Mouse (Mus musculus): Measurements from ENCODE around the gene Nrxn2.

Nrxn2 gene

GRCm38 (mm10) chr19:6494504-6495170 lies 76.1 kb downstream of the Nrxn2 start:
- DNase-seq (ENCODE audit: low read depth) = no peak

GRCm38 (mm10) chr19:6495714-6496113 lies 77.2 kb downstream of the Nrxn2 start:
- DNase-seq (ENCODE audit: low read depth) = no peak

DNA sequence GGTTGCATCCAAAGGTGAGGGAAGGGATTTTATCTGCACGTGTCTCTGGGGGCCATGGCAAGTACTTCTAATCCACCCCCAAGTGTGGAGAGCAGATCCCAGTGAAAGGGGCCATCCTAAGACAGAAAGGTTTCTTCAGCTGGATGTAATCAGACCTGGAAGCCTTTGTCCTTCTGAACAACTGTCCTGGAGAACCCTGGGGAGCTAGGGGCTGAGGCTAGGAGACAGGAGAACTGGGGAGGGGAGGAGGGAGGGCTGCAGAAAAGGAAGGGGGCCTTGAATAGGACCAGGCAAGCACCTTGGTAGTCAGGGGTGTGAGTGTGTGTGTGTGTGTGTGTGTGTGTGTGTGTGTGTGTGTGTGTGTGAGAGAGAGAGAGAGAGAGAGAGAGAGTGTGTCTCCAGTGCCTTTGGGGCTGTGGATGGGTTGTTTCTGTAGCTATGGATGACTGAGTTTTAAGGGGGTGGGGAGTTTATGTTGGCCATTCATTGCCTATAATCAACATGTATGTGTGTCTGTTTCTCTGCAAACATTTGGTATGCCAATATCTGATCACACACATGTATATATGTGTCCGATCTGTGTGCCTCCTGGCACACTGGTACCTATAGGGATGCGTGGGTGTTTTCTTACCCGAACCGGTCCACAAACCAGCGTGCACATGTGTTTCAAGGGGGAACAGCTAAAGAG lies 78.1 kb downstream of the Nrxn2 start:
- DNase-seq (ENCODE audit: low read depth) = no peak

DNA sequence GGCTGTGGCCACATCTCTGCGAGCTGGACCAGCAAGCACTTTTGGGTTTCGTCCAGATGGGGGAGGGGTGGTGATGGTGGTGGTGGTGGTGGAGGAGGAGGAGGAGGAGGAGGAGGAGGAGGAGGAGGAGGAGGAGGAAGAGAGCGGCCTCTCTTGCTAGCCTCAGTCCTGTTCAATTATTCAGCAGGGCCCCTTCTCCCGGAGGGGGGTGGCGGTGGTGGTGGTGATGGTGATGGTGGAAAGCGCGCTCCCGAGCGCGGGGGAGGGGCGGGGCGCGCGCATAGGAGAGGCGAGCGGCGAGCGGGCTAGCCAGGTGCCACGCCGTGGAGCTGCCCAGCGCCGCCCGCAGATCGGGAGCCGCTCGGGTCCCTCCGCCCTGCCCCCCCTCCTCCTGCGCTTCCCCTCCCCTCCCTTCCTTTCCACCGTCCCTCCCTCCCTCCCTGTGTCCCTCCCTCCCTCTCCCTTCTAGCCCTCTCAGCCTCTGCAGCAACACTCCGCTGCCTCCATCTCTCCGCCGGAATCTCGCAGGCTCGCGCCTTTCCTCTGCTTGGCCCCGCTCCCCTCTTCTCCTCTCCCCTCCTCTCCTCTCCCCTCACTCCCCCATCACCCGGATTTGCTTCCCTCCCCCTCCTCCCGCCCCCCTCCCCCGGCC lies 78.7 kb downstream of the Nrxn2 start:
- no peak for DNase-seq (ENCODE audit: low read depth)

DNA sequence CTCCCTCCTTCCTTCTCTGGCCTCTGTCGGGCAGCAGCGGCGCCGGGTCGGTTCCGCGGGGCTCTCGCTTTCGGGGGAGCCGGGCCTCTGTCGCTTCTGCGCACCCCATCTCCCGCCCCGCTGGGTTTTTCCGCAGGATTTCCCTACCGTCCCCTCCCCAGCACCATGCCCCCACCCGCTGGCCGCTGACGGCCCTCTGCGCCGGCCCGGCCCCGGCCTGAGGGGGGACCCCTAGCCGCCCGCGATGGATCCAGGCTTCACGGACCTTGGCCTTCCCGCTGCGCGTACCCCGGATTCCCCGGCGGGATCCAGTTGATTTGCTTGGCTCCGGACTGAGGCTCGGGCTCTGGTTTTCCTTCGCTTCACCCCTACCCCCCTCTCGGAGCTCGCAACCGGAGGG lies 79.3 kb downstream of the Nrxn2 start:
- no peak for DNase-seq (ENCODE audit: low read depth)

GRCm38 (mm10) chr19:6498350-6499131 lies 80.0 kb downstream of the Nrxn2 start:
- no peak for DNase-seq (ENCODE audit: low read depth)

DNA sequence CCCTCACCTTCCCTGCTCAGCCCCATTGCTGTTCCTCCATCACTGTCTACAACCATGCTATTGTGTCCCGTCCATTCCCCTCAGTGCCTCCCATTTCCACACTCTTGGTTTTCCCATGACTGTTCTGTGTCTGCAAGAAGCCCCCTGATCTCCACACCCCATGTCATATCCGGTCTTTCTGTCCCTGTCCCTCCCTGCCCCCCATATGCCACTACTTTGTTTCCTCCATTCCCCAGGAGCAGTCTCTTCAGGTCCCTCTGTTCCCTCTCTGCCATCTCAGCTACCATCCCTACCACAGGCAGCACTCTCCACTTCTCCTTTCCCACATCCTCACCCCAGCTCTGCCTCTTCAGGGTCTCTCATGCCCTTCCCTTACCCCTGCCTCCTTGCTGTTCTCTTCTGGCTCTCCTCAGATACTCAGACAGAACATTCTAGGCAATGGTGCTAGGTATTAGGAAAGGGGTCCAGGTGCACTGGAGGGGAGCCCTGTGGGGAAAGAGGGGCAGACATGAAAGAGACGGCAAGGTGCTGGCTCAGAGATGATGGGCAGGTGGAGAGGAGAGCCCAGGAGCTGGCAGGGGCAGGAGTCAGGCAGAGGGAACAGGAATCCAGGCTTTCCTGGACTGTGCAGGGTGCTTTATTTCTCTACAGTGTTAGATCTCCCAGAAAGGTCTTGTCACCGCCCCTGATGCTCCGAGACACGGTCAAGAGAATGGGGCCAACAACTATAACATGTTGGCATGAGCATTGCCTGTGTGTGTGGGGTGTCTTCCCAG lies 81.5 kb downstream of the Nrxn2 start:
- DNase-seq (ENCODE audit: low read depth) = no peak

GRCm38 (mm10) chr19:6500636-6501025 lies 82.1 kb downstream of the Nrxn2 start:
- no peak for DNase-seq (ENCODE audit: low read depth)

- DNase-seq (ENCODE audit: low read depth) = no peak
Observed at GRCm38 (mm10) chr19:6502035-6502541, 83.6 kb downstream of the Nrxn2 start.

- DNase-seq (ENCODE audit: low read depth) = no peak
Observed at GRCm38 (mm10) chr19:6502543-6503319, 84.2 kb downstream of the Nrxn2 start.

DNA sequence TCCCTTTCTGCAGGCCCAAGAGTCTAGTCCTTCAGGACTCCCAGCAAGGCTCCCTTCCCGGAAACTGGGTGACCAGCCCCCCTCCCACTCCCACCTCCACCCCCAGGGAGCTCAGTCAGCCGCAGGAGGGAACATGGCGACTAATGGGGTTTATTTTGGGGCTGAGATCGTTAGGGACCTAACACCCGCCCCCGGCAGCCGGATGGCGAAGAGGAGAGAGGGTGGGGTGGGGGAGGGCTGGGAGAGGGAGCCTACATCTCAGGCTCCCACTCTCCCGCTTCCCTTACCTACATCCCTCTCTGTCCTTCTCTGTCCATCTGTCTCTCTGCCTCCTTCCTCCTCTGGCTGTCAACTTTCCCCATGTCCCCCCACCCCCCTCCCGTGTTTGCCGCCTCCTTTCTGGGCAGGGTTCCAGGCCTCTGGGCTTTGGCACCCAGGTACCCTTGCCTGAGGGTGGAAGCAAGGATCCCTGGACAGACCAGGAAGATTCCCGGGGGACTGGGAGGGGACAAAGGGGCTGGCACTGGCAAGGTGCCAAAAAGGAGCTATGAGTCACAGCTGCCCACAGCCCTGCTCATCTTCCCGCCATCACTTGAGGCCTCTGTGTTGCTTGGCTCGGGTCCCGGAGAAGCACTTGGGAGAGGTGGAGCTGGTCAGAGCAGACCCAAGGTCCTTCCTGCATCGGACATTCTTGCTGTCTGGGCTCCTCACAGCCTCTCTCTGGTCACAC lies 85.6 kb downstream of the Nrxn2 start:
- DNase-seq (ENCODE audit: low read depth) = no peak

DNA sequence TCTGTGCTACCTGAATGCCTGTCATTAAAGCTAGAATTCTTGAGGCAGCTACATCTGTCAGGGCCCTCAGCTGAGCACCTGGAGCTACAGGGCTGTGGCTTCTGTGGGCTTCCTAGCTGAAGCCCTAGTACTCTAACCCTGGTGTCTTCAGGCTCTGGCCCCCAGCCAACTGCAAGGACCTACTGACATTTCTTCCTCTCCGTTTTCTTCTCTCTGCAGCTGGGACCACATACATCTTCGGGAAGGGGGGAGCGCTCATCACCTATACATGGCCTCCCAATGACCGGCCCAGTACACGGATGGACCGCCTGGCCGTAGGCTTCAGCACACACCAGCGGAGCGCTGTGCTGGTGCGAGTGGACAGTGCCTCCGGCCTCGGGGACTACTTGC lies 86.1 kb downstream of the Nrxn2 start:
- no peak for DNase-seq (ENCODE audit: low read depth)

DNA sequence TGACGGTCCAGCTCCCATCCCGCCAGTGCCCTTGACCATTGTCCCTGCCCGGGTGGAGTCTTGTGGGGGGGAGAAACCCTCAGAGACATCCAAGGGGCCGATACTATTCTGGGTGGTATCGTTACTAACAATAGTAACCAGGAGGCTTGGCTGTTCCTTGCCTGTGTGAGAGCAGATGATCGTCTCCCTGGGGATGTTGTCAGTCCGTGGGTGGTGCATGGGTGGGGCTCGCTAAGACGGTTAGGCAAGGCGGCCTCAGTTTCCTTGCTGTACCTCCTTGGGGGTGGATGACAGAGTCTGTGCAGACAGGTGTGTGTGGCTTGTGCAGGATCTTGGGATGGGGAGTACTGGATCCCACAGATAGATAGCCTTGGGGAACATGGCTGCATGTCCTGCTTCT lies 88.9 kb downstream of the Nrxn2 start:
- DNase-seq (ENCODE audit: low read depth) = no peak

GRCm38 (mm10) chr19:6509881-6510280 lies 91.3 kb downstream of the Nrxn2 start:
- DNase-seq (ENCODE audit: low read depth) = no peak

DNA sequence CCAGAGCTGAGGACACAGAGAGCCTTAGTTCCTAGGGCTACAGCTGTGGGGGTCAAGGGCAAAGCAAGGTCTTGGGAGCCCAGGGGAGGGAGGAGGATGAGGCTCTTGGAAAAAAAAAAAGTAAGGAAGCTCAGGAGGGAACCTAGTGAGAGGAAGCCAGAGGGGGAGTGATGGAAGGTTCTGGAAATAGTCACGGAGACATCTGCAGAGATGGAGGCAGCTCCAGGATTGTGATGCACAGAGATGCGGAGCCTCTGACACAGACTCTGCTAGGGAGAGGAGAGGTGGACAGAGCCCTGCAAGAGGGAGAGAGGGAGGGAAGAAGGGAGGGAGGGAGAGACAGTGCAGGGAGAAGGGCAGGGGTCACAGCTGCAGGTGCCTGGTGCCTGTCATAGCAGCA lies 92.0 kb downstream of the Nrxn2 start:
- DNase-seq (ENCODE audit: low read depth) = no peak

- DNase-seq (ENCODE audit: low read depth) = no peak
Observed at GRCm38 (mm10) chr19:6513389-6514139, 95.0 kb downstream of the Nrxn2 start.

DNA sequence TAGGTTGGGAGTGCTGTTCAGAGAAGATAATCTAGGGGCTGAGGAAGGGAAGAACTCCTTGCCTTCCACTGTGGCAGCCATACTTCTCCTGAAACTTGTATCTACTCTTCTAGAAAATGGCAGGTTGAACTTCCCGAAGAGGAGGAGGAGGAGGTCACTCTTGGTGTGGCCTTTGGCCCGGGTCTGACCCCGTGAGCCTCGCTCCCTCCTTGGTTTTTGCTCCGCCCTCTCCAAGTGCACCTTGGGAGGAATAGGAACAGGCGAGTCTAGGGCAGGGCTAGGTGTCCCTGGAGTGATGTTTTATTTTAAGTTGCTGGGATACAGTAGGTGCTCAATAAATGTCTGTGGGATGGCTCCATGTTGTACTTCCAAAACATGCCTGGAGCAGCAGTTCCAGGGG lies 96.4 kb downstream of the Nrxn2 start:
- DNase-seq (ENCODE audit: low read depth) = no peak

GRCm38 (mm10) chr19:6515448-6515847 lies 96.9 kb downstream of the Nrxn2 start:
- DNase-seq (ENCODE audit: low read depth) = no peak

DNA sequence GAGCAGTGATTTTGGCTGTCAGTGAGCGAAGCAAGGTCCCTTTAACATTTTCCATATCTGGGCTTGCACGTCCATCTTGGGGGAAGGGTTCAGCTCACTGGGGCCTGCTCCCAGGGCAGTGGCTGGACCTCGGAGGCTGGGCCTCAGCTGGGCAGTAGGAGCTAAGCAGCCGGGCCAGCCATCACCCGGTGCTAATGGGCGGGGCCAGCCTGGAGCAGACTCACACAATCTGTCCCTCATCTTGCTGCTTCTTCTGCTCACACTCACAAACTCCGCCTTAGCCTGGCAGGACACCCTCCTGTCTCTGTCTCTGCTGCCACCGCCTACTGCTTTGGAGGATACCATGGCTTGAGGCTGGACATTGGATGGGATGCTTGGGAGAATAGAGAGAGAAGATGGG lies 97.6 kb downstream of the Nrxn2 start:
- no peak for DNase-seq (ENCODE audit: low read depth)

Data from naive thymus-derived CD4-positive, alpha-beta T cell, adult 2 months (primary cell).